Mouse (Mus musculus): ENCODE data around the gene Sash1. TPM values are rescaled to one million over a fixed set of nuclear protein-coding genes. Genes with fewer than 3 reads are reported as not detected.

Gene Sash1
- total RNA-seq, 2 experiments from 2014 or later, result 68.7 to 71.6 TPM

DNA sequence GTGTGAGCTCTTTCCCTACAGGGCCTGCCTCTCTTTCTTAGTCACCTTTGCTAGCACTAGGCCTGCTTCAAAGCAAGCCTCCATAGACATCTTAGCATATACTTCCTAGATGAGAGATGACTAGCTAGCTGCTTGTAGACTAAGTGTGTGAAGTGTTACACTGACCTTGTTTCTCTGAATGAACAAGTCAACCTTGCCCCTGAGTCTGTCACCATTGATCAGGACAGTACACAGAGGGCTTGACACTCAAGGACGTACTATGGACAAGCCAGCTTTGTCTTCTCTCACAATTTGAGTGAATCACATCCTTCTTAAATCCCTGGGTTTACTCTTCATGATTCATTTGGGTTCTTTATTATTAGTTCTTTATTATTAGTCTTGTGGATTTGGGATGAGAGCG is 109.1 kb downstream of the Sash1 start:
- intact Hi-C loops (cut with DNase I), result no loop called here
- DNase-seq (ENCODE audit: extremely low spot score in 1 of 2, low spot score in 2 of 2), result no peak

DNA sequence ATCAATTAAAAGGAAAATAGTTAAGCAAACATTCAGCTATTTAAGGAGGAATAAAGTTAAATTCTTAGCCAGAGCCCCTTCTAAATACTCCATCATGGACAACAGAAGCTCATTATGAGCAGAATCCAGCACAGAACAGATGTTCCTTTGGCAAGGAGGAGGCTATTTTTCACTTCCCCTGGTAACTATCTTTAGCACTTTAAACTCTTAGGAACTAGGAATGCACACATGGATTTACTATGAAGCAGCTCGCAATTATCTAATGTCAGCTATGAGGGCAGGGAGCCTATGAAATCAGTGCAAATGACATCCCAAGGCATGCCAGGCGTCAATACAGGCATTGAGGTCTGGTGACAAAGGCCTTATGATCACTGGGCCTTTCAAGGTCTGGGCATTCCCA is 110.1 kb downstream of the Sash1 start:
- DNase-seq (ENCODE audit: extremely low spot score in 1 of 2, low spot score in 2 of 2), result no peak
- intact Hi-C loops (cut with DNase I), result no loop called here

DNA sequence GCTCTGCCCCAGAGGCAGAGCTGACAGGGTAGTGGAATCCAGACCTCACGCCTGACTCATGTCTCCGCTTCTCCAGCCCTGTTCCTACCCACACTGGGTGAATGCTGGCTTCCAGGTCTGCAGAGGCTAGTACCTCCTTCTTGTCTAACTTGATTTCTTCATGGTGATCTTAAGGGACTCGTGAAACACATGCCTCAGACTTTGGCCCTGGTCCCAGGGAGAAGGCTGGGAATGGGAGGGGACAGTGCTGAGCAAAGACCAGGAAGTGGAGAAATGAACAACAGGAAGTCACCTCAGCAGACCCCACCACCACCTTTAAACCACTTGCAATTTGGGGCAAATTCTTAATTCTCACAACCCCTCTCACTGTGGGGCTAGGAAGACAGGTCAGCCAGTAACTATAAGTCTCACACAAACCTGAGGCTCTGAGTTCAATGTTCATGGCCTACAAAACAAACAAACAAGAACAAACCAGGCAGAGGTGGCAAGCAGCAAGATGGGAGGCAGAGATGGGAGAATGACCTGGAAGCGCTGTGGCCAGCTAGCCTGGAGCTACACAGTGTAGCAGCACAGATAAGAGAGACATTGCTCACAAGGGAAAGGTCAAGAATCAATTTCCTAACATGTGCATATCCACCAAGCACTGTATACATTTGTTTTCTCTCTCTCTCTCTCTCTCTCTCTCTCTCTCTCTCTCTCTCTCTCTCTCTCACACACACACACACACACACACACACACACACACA is 113.2 kb downstream of the Sash1 start:
- peak in 1 of 2 experiments; percentile 56 for DNase-seq (ENCODE audit: extremely low spot score in 1 of 2, low spot score in 2 of 2)
- intact Hi-C loops (cut with DNase I), result no loop called here

DNA sequence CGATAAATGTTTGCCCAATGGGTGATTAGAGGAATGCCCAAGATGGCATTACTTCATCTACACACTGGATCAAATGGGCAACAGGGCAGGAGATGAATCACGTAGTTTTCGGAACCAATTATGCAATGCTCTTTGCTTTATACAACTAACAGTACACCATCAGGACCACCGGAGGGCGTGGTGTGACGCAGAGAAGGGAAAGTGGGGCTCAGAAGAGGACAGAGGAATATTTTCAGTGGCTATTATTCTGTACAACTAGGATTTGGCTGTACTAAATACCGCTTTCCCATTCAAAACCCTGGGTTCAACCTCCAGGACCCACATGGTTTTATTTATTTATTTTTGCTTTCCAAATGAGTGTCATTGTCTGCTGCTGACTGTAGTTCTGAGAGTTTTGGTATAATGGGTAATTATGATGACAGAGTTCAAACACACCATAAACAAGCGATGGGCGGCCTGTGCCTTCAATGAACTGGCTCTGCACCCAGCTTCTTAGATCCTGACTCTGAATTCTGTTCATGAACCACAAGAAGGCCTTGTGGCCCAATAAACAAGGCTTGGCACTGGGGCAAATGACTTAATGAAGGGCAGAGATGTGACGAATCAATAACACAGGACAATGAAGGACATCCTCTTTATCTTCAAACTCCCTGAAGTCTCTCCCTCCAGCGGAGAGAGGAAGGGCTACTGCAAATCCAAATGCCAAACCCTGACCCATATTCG is 114.8 kb downstream of the Sash1 start:
- no peak for DNase-seq (ENCODE audit: extremely low spot score in 1 of 2, low spot score in 2 of 2)
- intact Hi-C loops (cut with DNase I), result no loop called here

- no peak for DNase-seq (ENCODE audit: extremely low spot score in 1 of 2, low spot score in 2 of 2)
- intact Hi-C loops (cut with DNase I), result no loop called here
Measured at GRCm38 (mm10) chr10:8768654-8769053, 117.2 kb downstream of the Sash1 start.

DNA sequence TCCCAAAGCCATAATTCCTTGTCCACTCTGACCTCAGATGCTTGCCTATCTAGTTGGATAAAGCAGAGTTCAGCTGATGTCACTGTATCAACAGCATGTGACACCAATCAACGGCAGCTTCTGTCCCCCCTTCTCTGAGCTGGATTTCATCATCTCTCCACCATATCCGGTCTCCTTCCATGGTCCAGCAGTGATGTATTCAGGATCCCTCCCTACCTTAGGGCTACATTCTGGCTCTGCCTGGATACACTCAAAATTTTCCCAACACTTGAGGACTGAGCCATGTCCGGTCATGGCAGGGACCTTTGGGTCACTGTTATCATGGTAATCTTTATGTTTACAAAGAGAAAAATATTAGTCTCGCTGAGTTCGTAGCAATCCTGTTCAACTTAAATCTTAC is 118.5 kb downstream of the Sash1 start:
- DNase-seq (ENCODE audit: extremely low spot score in 1 of 2, low spot score in 2 of 2), result no peak
- intact Hi-C loops (cut with DNase I), result no loop called here

- intact Hi-C loops (cut with DNase I), result no loop called here
- no peak for DNase-seq (ENCODE audit: extremely low spot score in 1 of 2, low spot score in 2 of 2)
Measured at GRCm38 (mm10) chr10:8765922-8766522, 119.8 kb downstream of the Sash1 start.

GRCm38 (mm10) chr10:8762771-8763170 is 123.1 kb downstream of the Sash1 start:
- intact Hi-C loops (cut with DNase I), result no loop called here
- DNase-seq (ENCODE audit: extremely low spot score in 1 of 2, low spot score in 2 of 2), result no peak

GRCm38 (mm10) chr10:8762209-8762701 is 123.6 kb downstream of the Sash1 start:
- intact Hi-C loops (cut with DNase I), result no loop called here
- DNase-seq (ENCODE audit: extremely low spot score in 1 of 2, low spot score in 2 of 2), result peak; percentile 16 to 52

DNA sequence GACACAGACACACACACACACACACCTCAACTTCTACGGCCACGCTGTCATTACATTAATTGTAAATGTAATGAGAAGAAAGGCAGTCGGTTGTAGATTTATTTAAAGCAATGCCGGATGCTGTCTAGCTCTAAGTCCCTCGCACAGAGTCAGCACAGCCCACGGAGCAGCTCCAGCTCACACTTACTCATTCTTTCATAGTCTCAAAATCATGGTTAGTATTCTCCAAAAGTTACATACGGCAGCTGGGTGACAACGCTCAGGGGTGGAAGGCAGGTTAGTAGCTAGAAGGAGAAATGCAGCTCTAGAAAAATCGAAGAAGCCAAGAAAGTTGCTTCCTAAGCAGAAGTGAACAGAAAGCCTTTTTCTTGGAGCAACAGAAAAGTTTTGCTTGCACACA is 124.2 kb downstream of the Sash1 start:
- intact Hi-C loops (cut with DNase I), result no loop called here

GRCm38 (mm10) chr10:8760598-8760997 is 125.3 kb downstream of the Sash1 start:
- intact Hi-C loops (cut with DNase I), result no loop called here
- DNase-seq (ENCODE audit: extremely low spot score in 1 of 2, low spot score in 2 of 2), result peak in 1 of 2 experiments; percentile 57

More for the DNA sequence above, 124.2 kb downstream of the Sash1 start:
- no peak for DNase-seq (ENCODE audit: extremely low spot score in 1 of 2, low spot score in 2 of 2)

- intact Hi-C loops (cut with DNase I), result no loop called here
- DNase-seq (ENCODE audit: extremely low spot score in 1 of 2, low spot score in 2 of 2), result peak in 1 of 2 experiments; percentile 24
Measured at GRCm38 (mm10) chr10:8759228-8759627, 126.6 kb downstream of the Sash1 start.

DNA sequence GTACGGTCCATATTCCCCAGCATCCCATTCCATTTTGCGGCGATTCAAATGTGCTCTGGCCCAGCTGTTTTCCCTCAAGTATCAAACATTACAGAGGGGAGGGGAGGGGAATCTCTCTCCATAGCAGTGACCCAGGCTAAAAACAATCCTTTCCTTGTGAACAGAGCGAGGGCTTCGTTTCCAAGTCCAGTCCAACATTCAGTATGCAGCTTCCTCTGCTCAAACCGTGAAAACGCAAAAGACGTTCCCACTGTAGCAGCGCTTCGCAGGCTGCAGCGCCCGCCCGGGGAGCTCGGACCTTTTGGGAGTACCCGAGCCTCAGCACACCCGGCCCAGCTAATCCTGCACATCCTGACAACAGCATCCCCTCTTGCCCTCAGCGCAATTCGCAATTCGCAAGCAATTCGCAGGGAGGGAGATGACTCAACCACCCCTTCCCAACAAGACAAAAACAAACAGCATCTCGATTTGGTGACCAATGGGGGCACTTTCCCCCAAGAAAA is 128.4 kb downstream of the Sash1 start:
- intact Hi-C loops (cut with DNase I), result no loop called here
- peak in 1 of 2 experiments; percentile 53 for DNase-seq (ENCODE audit: extremely low spot score in 1 of 2, low spot score in 2 of 2)

GRCm38 (mm10) chr10:8756604-8757354 is 129.1 kb downstream of the Sash1 start:
- intact Hi-C loops (cut with DNase I), result no loop called here

GRCm38 (mm10) chr10:8753377-8753776 is 132.5 kb downstream of the Sash1 start:
- no peak for DNase-seq (ENCODE audit: extremely low spot score in 1 of 2, low spot score in 2 of 2)
- intact Hi-C loops (cut with DNase I), result no loop called here

More at GRCm38 (mm10) chr10:8756604-8757354, 129.1 kb downstream of the Sash1 start:
- DNase-seq (ENCODE audit: extremely low spot score in 1 of 2, low spot score in 2 of 2), result no peak

DNA sequence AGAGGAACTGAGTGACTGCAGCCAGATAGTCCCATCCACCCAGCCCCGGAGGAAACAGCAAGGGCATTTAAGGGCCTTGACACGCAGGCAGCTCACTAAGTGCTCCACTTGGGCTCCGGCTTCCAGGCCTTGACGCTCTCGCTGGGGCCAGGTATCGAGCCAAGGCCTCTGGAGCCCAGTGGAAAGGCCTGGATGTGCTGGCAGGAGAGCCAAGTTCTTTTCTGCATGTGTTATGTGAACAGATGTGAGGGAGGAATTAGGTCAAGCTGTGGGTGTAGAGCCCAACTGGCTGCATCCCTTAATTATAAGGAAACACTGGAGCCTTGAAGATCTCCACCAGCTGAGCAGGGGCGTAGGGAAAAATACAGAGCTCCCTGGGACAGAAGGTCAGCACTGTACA is 133.4 kb downstream of the Sash1 start:
- peak; percentile 54 to 57 for DNase-seq (ENCODE audit: extremely low spot score in 1 of 2, low spot score in 2 of 2)
- intact Hi-C loops (cut with DNase I), result no loop called here

- peak in 1 of 2 experiments; percentile 61 for DNase-seq (ENCODE audit: extremely low spot score in 1 of 2, low spot score in 2 of 2)
- intact Hi-C loops (cut with DNase I), result no loop called here
Measured at GRCm38 (mm10) chr10:8749537-8749936, 136.3 kb downstream of the Sash1 start.

DNA sequence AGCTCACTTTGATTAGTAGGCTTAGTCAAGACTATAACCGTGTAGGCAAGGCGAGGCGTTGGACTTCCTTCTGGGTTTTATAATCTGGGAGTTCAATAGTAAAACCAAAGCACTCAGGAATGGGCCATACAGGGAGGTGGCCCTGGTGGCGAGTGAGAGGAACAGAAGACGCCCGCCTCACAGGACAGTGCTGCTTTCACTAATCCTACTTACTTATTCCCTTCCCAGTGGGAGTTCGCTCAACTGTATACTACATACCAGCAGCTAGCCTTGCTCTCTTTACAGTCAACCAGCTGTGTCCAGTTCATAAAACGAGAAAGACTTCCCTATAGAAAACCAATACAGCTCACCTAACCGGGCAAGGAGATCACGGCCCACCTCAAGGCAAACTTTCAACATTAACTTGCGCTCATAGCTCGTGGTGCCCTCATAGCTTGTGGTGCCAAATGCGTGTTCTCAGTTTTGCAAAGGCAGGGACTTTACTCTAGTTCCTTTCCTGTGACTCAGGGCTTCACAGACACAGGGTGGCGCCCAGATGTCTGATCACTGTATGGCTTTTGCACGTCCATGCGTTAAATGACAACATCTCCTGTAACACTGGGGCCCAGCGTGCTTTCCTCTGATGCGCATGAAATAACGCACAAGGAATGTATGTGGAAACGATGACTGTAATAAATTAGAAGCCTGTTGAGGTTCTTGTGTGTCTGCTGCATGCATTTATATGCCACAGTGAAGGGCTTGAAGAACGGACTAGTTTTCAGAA is 138.2 kb downstream of the Sash1 start:
- intact Hi-C loops (cut with DNase I), result no loop called here
- no peak for DNase-seq (ENCODE audit: extremely low spot score in 1 of 2, low spot score in 2 of 2)
